Mouse (Mus musculus): ENCODE results near the gene Pomp.
"Not testable (repeated sequence)": the region's sequence is repeated elsewhere in the genome, so short reads cannot be mapped to it uniquely, and the experiment has no call there.

Gene Pomp

DNA sequence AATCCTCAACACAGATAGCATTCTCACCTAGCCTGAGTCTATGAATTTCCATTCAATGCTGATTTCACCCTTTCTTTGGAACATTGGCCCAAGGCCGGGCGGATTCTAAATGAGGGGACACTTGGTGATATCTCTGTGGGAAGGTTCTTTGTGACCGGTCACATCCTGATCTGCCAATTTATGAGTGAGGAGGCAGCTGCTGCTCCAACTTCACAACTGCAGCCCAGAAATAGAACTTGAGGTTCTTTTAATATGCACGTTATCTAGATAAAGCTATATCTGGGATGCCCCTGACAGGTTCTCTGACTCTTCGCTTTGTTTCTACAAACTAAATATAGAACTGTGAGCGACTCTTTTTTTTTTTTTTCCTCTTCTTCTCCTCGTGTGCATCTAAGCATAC is 10.1 kb upstream of the Pomp start:
- no peak for DNase-seq (ENCODE audit: extremely low read depth, low read depth)

DNA sequence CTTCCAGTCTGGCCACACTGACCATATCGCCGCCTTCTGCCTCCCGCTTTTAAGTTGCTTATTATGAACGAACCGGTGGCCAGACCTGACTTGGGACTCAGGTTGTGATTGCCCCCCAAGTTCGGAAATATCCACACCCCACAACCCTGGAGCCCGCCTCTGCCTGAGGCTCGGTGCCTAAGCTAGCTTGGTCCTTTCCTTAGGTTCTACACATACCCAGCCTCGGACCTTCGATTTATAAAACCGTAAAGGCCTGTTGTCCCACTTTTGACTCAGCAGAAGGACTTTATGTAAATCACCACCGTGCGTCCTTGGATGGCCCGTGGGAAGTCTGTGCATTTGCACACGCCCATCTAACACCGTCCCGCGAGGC is 199 bp upstream of the Pomp start:
- DNase-seq (ENCODE audit: extremely low read depth, low read depth), result no peak

DNA sequence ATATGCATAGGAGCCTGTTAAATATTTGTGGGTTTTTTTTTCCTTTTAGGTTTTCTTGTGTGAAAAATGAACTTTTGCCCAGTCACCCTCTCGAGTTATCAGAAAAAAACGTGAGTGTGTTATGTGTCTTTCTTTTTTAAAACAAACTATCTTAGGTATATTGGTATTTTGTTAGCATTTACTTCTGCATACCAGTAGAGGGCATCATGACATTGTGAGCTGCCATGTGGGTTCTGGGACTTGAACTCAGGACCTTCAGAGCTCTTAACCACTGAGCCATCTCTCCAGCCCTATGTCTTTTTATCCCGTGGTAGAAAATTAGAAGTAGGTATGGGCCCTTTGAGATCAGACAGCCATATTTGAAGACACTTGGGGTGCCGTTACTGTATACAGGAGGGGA is 8.4 kb downstream of the Pomp start:
- DNase-seq (ENCODE audit: extremely low read depth, low read depth), result no peak

DNA sequence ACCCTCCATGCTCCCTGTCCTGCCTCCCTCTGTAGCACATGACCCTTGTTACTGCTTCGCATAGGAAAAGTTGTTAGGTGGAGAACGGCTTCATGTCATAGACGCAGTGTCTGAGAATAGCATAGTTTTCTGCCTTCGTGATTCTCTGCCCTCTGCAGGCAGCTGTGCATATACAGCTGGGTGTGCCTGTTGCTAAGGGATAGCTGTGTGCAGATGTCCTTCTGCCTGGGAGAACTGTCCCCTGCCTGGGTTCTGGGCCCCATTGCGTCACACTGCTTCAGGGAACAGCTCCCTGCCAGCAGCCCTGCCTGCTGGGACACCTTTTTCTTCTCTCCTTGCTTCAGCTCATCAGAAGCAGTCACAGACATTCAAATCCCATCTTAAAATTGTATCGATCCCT is 9.3 kb downstream of the Pomp start:
- no peak for DNase-seq (ENCODE audit: extremely low read depth, low read depth)

DNA sequence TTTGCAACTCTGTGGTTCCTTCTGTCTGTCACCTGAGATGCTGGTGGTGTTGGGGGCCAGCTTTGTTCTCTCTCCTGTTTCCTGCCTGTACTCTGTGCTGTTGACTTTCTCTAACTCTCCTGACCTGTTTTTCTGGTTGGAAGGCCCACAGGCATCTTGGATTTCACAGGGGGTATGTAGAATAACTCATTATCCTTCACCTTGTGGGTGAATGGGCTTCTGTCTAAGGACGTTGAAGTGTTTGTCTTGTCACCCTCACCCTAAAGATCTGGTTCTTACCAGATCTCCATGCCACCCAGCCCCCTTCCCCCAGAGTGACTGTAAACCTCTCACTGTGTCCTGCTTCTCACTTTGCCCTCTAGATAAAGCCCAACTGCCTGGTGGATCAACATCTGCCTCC is 10.0 kb downstream of the Pomp start:
- no peak for DNase-seq (ENCODE audit: extremely low read depth, low read depth)

DNA sequence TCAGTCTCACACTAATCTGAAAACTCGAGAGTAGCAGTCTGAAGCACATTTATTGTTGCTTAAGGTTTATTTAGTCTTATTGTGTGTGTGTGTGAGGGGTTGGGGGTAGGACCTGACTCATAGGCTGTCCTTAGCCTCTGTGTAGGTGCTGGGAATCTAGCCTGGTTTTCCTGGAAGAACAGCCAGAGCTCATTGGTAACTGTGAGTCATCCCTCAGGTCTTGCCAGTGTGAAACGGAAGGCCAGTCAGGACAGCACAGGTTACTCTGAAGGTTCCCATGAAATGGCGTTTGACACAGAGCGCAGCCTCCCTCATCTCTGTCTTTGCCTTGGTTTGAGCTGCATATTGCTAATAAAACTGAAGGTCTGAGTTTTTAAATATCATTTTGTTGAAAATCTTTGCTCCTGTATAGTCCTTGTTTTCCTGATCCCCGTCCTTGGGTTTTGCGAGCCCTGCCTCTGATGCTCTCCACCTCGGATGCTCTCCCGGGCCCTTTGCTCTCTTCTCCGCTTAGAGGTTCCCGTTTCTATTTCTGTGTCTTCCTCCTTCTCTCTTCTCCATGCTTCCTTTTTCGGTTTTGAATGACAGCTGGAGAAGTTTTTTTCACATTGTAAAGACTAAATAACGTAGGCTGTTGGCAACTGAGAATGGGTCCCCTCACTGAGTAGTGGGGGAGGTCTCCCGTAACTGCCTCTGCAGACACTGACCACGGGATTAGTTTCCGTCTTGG is 11.0 kb downstream of the Pomp start:
- DNase-seq (ENCODE audit: extremely low read depth, low read depth), result no peak

DNA sequence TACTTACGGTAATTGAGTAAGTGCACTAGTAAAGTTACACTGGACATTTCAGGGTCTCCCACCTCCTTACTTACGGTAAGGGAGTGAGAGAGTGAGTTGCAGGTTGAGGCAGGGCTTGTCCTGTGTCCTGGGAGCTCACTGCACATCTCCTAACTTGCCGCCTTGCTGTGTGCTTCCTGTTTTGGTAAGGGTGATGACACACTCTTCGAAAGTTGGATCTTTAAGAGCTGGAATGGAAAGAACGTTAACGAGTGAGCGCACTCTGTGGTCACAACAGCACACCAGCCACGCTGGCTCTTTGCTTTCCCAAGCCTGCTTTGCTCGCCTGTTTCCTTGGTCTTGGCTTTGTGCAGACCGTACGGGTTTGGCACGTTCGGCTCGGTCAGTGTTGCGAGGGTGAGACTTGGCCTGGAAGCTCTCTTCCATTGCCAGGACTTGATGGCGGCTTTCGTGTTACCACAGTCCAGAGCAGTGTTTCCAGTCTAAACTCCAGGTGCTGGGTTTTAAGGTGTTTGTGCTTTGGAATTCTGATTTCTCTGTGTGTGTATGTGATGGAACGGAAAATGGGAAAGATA is 14.3 kb downstream of the Pomp start:
- no peak for DNase-seq (ENCODE audit: extremely low read depth, low read depth)

DNA sequence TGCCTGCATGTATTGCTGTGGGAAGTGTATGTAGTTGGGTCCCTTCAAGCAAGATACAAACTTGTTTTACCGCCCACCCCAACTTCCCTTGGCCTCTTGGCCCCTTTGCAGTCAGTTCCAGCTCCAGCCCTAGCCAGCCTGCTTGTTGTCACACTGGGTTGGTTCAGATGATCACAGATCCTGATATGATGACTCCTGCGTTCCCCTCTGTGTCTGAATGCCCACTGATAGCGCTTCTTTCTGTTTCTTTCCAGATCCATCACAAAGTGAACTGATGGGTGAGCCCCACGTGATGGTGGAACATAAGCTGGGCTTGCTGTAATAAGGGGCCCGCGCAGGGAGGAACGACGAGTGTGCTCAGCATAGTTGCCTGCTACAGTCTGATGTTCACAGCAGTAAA is 14.9 kb downstream of the Pomp start:
- DNase-seq (ENCODE audit: extremely low read depth, low read depth), result no peak

DNA sequence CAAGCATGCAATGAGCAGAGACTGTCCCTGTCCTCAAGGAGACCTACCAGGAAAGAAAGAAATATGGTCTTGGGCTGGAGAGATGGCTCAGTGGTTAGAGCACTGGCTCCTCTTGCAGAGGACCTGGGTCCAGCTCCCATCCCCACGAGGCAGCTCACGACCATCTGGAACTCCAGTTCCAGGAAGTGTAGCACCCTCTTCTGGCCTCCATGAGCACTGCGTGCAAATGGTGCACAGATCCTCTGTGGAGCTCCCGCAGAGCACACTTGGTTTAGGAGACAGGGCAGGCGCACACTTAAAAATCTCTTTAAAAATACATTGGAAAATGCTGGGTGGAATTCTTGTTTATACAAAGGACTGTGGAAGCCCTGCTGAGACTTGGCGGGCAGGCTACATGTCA is 17.3 kb downstream of the Pomp start:
- DNase-seq (ENCODE audit: extremely low read depth, low read depth), result no peak

DNA sequence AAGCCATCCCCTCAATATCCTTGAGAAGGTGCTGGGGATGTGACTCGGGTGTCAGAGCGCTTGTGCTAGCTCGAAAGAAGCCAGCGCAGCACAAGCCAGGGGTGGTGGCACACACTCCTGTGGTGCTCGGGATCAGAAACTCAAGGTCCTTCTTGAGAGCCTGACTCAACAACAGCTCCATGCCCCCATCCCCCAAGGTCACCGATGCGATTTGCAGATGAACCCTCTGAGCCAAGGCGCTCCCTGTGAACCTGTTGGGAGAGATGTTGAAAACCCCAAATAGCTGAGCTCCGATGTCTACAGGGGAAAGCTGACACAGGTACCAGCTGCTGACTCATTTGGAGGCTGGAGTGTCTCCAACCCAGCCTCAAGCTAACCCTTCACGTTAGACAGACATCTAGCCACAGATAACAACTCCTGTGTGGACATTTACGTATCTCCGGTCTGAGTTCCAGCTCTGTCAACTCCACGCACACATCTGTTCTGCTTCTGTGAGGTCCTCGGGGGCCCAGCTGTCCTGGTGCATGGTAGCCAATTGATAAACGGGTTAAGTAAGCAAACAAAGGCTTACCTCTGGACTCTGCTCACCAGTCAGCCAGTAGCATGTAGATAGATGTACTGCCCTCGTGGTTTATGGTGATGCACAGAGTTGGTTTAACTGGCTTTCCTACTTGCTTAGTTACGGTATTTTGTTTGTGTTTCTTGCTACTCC is 19.9 kb downstream of the Pomp start:
- DNase-seq (ENCODE audit: extremely low read depth, low read depth), result no peak

DNA sequence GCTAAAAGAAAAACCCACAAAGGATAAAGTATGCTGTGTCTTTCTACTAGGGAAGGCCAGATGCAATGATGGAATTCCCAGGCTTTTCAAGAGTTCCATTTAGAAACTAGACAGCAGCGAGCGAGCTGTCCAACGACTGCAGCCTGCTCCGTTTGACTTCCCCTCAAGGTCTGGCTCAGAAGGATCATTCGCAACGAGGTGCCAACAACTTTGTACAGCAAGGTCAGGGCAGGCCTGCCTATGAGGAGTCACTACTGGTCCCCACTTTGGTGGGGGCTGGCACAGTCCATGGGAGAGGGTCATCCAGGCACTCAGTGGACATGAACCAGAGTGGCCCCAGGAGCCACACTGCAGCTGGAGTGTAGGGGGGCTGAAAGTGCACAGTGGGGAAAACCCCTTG is 23.3 kb downstream of the Pomp start:
- DNase-seq (ENCODE audit: extremely low read depth, low read depth), result no peak

DNA sequence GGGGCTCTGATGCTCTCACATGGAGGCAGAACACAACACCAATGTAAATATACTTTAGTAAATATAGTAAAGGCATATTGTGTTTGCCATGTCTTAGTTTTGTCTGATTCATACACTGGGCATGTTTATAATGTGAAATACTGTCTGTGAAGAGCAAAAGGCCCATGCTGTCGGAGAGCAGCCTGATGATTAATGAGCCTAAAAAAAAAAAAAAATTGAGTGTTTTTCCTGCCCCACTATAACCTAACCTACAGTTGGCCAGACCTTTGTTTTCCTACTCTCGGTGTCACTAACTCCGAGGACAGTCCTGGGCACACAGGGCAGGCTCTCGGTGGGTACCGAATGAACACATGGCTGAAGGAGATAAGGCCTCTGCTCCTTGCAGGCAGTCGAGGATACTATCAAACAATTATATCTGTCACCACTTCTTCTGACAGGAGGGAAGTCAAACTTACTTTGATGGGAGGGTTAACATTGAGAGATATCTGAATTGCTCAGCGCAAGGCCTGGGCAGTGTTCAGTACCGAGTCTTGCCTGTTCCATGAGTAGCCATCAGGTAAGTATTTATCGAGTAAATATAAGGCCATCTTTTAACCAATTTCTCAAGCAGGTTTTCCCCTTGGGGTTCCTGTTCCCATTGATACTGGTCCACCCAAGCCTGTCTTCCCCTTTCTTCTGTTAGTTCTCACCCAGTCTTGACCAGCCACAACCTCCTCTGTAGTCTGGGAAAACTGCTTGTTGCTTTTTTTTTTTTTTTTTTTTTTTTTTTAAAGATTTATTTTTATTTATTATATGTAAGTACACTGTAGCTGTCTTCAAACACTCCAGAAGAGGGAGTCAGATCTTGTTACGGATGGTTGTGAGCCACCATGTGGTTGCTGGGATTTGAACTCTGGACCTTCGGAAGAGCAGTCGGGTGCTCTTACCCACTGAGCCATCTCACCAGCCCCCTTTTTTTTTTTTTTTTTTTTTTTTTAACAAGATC is 28.3 kb downstream of the Pomp start:
- peak; percentile 94 for DNase-seq (ENCODE audit: extremely low read depth, low read depth)

DNA sequence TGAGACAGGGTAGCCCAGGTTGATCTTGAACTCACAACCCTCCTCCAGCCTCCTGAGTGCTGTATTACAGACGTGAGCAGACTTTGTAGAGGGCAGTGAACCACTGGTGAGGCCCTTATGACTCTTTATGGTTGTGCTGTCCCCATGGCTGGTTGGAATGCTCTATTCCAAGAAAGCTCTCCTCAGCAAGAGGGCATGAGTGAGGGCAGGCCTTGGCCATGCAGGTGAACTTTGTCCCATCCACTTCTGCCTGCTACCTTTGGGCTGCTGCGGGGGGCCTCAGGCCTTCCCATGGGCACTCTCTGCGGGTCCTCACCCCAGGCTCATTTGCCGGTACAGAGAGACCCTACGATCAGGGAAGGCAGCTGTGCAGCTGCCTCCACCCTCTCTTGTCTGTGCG is 32.5 kb downstream of the Pomp start:
- DNase-seq (ENCODE audit: extremely low read depth, low read depth), result no peak

DNA sequence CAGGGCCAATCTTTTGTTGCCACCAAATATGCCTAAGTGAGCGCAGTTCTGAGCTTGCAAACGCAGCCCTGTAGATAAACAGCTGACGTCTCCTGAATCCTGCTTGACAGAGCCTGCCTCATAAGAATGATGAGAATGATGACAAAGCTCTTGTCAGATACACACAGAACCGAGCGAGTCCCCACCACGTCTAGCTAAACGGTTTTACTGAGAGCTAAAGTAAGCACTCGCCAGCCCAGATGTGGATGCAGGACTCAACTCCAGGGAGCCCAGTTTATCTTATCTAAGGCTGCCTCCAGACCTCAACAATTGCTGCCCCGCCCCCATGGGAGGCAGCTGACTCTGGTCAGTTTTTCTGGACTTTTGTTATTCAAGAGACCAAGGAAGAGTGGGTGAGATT is 32.9 kb downstream of the Pomp start:
- DNase-seq (ENCODE audit: extremely low read depth, low read depth), result peak; percentile 67

DNA sequence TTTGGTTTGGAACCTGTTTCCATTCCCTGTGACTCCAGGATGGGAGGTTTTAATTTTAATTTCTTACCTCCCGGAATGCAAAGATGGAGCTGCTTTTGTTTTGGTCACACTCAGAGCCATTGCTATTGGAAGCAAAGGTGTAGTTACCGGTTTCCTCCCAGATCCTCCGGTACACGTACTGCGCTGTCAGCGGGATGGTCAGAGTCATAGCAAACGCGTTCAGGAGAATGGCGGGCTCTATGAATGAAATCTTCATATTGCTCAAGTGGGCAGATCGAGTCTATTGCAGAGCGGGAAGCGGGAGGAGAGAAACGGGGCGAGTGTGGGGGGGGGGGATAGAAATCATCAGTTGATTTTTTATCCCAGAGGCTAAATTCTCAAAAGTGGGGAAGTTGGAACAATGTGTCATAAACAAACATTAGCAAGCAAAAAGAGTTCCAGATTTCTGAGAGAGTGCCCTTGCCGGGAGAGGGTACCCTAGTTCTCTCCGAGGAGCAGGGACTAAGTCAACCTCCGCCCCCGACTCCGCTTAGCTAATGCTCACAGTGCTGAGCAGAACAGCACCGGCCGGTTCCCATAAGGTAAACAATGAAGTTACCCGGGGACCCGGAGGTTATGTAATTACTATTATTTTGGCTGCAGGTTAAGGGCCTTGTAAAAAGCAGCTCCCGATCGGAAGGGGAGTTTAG is 33.6 kb downstream of the Pomp start:
- DNase-seq (ENCODE audit: extremely low read depth, low read depth), result peak; percentile 39

DNA sequence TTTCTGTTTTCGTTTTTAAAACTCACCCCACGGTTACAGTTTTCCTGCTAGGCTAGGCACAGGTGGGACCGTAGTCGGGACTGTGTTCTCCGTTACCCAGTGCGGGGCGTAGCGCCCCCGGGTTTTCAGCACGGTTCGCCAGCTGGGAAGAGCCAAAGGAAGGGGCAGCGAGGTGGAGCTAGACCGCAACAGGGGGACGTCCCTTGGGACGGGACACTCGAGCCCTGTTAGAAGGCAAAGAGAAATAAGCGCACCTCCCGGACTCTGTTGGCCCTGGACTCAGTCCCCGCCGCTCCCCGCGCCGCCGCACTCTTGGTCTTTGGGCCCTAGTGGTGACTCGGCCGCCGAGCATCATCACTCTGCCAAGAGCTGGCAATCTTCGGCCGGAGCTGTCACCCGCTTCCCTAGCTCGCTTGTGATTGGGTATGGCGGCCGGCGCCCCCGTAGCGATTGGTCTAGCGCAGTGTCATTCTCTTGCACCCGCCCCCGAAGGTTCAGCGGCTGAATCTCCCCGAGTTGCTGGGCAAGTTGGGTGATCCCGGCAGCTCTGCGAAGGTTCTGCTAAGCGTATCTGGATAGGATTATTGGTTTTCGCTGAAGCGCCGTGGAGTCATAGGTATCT is 34.3 kb downstream of the Pomp start, which contains the start of gene Slc46a3:
Gene Slc46a3, minus strand, starts transcription at position 361 of the 622 bp plus-strand sequence.
- DNase-seq (ENCODE audit: extremely low read depth, low read depth), result peak; percentile 88

DNA sequence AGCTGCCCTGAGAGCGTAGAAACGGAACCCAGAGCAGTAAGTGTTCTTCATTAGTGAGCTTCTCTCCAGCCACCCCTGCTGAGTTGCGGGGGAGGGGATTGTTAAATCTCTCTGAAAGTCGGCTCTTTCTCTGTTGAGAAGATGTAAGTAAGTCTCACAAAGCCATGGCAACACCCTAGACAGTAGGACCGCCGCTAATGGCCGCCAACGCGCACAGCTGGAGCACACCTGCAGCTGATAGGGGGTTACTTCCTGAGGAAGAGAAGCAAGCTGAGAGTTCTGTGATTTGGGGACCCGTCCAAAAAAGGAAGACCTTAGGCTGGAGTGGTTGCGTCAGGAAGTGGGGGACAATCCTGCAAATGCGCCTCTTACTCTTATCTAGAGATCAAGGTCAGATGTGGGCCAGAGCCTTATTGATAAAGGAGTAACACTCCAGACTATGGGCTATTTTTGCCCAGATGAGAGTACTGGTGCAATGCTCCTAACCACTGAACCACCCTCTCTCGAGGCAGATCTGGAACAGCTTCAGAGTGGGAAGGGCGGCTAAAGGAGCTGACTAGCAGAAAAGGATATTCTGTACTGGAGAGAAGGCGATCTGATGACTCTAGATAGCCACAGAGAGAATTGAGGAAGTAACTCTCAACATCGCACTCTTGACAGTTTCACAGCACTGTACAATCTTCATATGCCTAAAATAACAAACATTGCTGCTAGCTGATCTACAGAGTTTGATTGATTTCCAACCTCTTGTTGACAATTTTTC is 35.4 kb downstream of the Pomp start:
- peak; percentile 93 for DNase-seq (ENCODE audit: extremely low read depth, low read depth)

DNA sequence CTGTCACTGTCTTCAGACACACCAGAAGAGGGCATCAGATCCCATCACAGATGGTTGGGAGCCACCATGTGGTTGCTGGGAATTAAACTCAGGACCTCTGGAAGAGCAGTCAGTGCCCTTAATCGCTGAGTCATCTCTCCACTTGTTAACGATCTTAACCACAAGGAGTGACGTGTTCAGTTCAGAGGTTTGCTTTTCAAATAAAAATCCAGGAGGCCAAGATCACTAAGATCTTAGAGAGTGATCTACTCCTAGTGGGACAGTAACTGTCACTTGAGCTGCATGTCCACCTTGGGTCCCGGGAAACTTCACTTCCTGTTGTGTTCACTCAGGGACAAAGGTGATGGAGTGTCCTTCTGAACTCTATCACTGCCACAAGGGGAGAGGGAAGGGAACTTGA is 36.2 kb downstream of the Pomp start:
- not testable (repeated sequence) for DNase-seq (ENCODE audit: extremely low read depth, low read depth)

DNA sequence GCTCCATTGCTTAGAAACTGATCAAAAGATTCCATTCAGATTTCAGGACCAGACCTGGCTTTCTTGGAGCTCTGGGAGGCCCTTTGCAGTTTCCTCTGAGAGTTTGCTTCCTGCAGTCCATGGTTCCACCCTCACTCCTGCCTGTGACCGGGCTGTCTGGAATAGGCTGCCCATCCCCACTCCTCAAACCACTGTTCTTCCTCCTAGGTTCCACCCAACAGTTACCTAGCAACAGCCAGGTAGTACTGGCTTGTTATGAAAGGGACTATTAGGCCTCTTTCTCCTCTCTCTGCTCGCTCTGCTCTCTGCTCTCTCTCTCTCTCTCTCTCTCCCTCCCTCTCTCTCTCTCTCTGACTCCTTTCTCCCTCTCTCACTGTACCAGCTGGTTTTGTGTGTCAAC is 38.0 kb downstream of the Pomp start:
- no peak for DNase-seq (ENCODE audit: extremely low read depth, low read depth)
